Mouse (Mus musculus): Measurements from ENCODE around the gene Vmn2r52. TPM values are rescaled to one million over a fixed set of nuclear protein-coding genes. Genes with fewer than 3 reads are reported as not detected.

Gene Vmn2r52
- polyA plus RNA-seq (2017; shearing (Covaris generic)) = 0.16 TPM

DNA sequence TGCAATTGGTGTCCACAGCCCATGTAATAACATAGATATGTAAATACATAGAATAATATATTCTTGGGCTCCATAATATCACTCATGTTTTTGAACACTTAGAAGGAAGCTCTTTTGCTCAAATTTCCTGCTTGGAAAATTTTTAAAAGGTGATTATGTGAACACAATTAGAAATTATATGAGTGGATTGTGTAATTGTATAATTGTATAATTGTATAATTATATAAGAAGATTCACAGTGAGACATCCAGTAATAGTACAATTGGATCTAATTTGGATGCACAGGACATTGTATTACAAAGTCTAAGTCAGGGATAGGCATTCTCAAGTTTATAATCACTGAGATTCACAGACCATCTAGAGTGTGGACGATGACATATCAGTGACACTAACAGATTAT, at the start of gene Vmn2r52:
Gene Vmn2r52, minus strand, starts transcription at position 101 of the 400 bp plus-strand sequence.

DNA sequence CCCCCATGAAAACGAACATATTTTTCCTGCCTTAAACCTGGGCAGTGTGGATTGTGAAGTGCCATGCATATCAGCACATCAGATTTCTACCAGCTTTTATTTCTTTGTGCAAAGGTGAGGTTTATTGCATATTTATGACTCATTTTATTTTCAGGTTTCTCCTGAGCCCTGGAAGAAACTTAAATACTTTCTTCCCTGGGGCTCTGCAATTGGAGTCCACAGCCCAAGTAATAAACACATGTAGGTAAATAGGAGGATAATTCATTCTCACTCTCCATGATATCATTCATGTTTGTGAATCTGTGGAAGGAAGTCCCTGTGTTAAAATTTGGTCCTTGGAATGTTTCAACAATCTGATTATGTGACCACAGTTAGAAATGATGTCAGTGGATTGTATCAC, 70.7 kb downstream of the Vmn2r52 start, which contains the start of gene Vmn2r51:
Gene Vmn2r51, minus strand, starts transcription at position 101 of the 400 bp plus-strand sequence.

Other genes with a start within 250 kb of the Vmn2r52 start
- gene Vmn2r48, start 223.0 kb downstream of the Vmn2r52 start, polyA plus RNA-seq (2017; shearing (Covaris generic)) = 0.22 TPM
- gene Vmn2r49, start 184.3 kb downstream of the Vmn2r52 start, polyA plus RNA-seq (2017; shearing (Covaris generic)) = not detected
- 0.15 TPM for gene Vmn2r50, start 123.3 kb downstream of the Vmn2r52 start, polyA plus RNA-seq (2017; shearing (Covaris generic))
- not detected for gene Vmn2r51, start 70.8 kb downstream of the Vmn2r52 start, polyA plus RNA-seq (2017; shearing (Covaris generic))
- not detected for gene Vmn1r66, start 101.4 kb upstream of the Vmn2r52 start, polyA plus RNA-seq (2017; shearing (Covaris generic))